Mouse (Mus musculus): Measurements from ENCODE around the gene Gm20388. TPM values are rescaled to one million over a fixed set of nuclear protein-coding genes. Genes with fewer than 3 reads are reported as not detected.

The Gm20388 gene
- polyA plus RNA-seq, 1 experiment from 2014 or later: 1.7 TPM

DNA sequence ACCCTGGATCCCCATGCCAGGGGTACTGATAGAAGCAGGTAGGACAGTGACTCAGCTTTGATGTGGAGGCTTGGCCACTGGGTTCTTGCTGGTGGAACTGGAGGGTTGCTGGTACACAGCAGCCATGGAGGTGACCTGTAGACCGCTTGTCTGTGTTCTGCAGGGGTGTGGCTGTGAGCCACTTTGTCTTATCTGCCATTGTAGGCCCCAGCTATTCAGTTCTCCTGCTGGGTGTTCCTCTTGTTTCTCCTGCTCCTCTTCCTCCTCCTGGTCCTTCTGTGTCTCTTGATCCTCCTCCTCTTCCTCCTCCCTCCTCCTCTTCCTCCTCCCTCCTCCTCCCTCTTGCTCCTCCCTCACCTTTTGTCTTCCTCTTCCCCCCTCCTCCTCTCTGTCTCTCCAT lies 614.5 kb downstream of the Gm20388 start:
- Histone ChIP-seq H3K27me3 (ENCODE audit: insufficient read depth, poor library complexity, severe bottlenecking) (peaks cover 73% of the 10 kb centered on the region), H3K27ac (0 out of 2 replicates have a peak overlapping the region, but pooled peaks have one; percentile 19), H3K4me3 (no peak overlapping the region), H3K9me3 (no peaks in the 10 kb centered on the region), H3K36me3 (no peaks in the 10 kb centered on the region), H3K4me1 (replicated peaks) (peaks cover 97% of the 10 kb centered on the region)
- DNase-seq (ENCODE audit: low spot score): no peak
- 82% methylated on average over 1 of the region's 1 CpGs for WGBS

DNA sequence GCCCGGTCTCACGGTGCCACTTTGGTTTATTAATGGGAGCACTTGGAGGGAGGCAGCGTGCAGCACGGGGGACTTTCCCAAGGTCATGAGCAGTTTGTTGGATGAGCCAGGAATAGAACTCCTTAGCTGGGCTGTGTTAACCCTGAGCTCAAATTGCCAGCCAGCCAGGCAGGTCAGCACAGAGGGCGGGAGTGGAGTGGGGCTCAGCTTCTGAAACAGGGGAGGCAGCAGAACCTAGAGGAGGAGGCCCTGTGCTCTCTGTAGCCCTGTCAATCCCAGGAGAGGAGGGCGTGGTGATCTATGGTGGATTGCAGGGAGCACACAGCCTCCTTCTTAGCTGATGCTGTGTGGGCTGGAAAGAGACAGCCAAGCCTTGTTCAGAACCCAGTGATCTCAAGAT lies 615.2 kb downstream of the Gm20388 start:
- no peak for DNase-seq (ENCODE audit: low spot score)
- H3K27me3 ChIP-seq (ENCODE audit: insufficient read depth, poor library complexity, severe bottlenecking): peaks cover 67% of the 10 kb centered on the region
- no peaks in the 10 kb centered on the region for H3K36me3 ChIP-seq
- H3K4me1 ChIP-seq (replicated peaks): peaks cover 96% of the 10 kb centered on the region
- no peaks in the 10 kb centered on the region for H3K9me3 ChIP-seq
- H3K4me3 ChIP-seq: no peak overlapping the region
- peak overlapping the region; percentile 19; the same call in 1 of the 2 replicates for H3K27ac ChIP-seq
- 63% methylated on average over 6 of the region's 6 CpGs for WGBS

DNA sequence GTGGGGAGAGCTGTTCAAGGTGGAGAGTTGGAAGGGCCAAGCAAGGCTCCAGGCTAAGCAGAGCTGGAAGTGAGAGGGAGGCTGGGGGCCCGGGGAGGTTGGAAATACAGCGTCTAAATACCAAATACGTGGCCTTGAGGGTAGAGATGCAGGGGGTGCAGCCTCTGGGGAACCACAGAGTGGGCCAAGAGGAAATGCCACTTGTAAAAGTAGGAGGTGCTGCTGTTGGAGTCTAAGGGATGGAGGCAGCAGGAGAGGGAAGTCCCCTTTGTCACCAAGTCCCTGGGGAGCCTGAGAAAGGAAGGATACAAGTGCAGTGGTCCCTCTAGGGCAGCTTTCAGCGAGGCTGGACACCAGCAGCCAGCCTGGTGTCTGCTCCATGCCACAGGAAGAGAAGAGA lies 615.9 kb downstream of the Gm20388 start:
- Histone ChIP-seq H3K4me1 (replicated peaks) (peaks cover 96% of the 10 kb centered on the region), H3K4me3 (0 out of 2 replicates have a peak overlapping the region, but pooled peaks have one; percentile 7), H3K27ac (peak overlapping the region; percentile 14), H3K9me3 (no peaks in the 10 kb centered on the region), H3K36me3 (no peaks in the 10 kb centered on the region), H3K27me3 (ENCODE audit: insufficient read depth, poor library complexity, severe bottlenecking) (peaks cover 70% of the 10 kb centered on the region)
- DNase-seq (ENCODE audit: low spot score): no peak
- 40% methylated on average over 4 of the region's 4 CpGs for WGBS

DNA sequence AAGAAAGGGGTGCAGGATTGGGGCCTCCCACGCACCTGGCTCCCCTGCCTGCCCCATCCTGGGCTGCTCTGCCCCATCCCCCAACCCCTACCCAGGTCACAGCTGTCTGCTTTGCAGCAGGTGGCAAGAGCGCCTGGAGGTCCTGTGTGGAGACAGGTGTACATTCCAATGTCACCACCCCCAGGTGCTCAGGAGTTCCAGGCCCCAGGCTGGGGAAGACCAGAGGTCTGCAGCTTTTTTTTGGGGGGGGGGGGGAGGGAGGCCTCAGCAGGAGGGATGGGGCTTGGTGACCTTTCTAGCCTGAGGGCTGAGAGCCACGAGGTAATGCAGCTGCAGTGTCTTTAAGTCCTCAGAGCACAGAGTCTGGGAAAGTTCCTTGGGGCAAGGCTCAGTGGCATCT lies 617.7 kb downstream of the Gm20388 start:
- Histone ChIP-seq H3K27me3 (ENCODE audit: insufficient read depth, poor library complexity, severe bottlenecking) (peaks cover 67% of the 10 kb centered on the region), H3K4me3 (no peak overlapping the region), H3K27ac (peak overlapping the region; percentile 14; the same call in 1 of the 2 replicates), H3K9me3 (no peaks in the 10 kb centered on the region), H3K36me3 (no peaks in the 10 kb centered on the region), H3K4me1 (replicated peaks) (peaks cover 97% of the 10 kb centered on the region)
- 17% methylated on average over 3 of the region's 3 CpGs for WGBS
- no peak for DNase-seq (ENCODE audit: low spot score)

DNA sequence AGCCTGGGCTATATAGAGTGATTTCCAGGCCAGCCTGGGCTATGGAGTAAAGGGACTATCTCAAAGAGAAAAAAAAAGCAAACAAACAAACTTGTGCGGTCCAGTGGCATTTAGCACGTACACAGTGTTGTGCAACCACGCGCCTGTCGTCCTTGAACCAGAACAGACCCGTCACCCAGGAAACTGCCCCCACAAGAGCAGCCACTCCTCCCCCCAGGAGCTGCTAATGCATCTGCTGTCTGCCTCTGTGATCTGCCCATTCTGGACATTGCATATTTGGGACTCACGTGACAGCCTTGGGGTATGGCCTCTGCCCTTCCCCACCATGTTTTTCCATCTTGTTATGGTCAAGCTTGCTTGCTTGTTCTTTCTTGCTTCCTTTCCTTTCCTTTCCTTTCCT lies 618.6 kb downstream of the Gm20388 start:
- H3K27me3 ChIP-seq (ENCODE audit: insufficient read depth, poor library complexity, severe bottlenecking): peaks cover 69% of the 10 kb centered on the region
- 40% methylated on average over 7 of the region's 7 CpGs for WGBS
- DNase-seq (ENCODE audit: low spot score): no peak
- H3K4me1 ChIP-seq (replicated peaks): peaks cover 97% of the 10 kb centered on the region
- H3K27ac ChIP-seq: peak overlapping the region; percentile 40; the same call in 1 of the 2 replicates
- H3K9me3 ChIP-seq: no peaks in the 10 kb centered on the region
- no peak overlapping the region for H3K4me3 ChIP-seq
- no peaks in the 10 kb centered on the region for H3K36me3 ChIP-seq

DNA sequence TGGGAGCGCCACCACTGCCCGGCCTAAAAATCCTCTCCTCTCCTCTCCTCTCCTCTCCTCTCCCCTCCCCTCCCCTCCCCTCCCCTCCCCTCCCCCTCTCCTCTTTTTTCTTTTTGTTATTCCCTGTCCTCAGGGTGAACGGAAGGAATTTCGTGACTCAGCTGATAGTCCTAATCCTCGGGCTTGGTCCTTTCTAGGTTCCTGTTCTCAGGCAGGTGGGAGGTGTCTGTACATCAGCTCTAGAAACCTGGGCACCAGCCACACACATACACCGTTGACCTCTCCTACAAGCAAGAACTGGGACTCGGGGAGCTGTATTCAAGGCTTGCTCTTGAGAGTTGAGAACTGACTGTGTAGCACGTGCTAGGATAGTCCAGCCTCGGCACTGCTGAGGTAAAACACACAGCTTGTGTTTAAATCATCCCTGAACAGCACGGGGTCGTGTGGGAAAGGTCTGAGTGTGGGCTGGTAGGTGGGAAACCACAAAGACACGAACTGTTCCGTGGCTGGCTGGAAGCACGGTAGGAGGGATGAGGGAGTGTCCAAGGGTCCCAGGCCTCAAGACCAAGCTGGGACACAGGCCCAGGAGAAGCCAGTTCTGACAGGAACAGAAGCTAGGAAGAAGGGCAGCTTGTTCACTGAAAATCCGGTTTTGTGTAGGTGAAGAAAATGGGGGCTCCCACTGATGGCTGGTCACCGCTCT lies 620.5 kb downstream of the Gm20388 start:
- Histone ChIP-seq H3K4me1 (replicated peaks) (peaks cover 98% of the 10 kb centered on the region), H3K36me3 (no peaks in the 10 kb centered on the region), H3K27me3 (ENCODE audit: insufficient read depth, poor library complexity, severe bottlenecking) (peaks cover 71% of the 10 kb centered on the region), H3K9me3 (no peaks in the 10 kb centered on the region), H3K27ac (peak overlapping the region; percentile 89), H3K4me3 (peak overlapping the region; percentile 43; the same call in 1 of the 2 replicates)
- DNase-seq (ENCODE audit: low spot score): no peak
- 59% methylated on average over 16 of the region's 16 CpGs for WGBS

DNA sequence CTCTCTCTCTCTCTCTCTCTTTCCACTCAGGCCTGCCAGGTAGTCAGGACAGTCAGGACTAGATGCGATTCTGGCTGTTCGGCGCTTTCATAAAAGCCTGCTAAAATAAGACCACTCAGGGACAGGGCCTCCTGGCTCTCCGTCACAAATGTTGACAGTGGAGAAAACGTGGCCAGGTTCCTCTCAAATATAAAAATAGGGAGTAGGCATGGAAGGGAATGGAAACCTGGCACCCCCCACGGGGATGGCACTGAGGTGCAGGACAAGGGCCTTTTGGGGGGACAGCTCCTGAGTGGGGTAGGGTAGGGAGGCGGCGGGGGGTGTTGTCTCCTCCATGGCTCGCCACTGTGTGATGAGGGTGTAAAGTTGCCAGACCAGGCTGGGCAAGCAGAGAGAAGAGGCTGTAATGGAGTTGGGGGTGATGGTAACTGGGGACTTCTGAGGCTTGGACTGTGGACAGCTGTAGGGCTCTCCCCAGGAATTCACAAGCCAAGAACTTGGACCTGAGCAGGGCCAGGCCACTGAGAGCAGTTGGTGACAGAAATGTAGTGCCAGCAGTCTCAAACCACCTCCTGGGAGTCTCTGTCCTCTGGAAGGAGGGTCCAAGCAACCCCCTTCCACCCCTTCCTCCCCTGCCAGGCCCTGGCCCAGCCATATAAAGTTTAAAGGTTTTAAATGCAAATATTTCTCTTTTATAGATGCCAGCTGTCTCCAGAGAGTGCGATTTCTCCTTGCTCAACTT lies 621.3 kb downstream of the Gm20388 start:
- Histone ChIP-seq H3K9me3 (no peaks in the 10 kb centered on the region), H3K4me1 (replicated peaks) (peaks cover 98% of the 10 kb centered on the region), H3K36me3 (no peaks in the 10 kb centered on the region), H3K27me3 (ENCODE audit: insufficient read depth, poor library complexity, severe bottlenecking) (peaks cover 71% of the 10 kb centered on the region), H3K4me3 (peak overlapping the region; percentile 43), H3K27ac (peak overlapping the region; percentile 89)
- 49% methylated on average over 10 of the region's 10 CpGs for WGBS
- DNase-seq (ENCODE audit: low spot score): no peak

DNA sequence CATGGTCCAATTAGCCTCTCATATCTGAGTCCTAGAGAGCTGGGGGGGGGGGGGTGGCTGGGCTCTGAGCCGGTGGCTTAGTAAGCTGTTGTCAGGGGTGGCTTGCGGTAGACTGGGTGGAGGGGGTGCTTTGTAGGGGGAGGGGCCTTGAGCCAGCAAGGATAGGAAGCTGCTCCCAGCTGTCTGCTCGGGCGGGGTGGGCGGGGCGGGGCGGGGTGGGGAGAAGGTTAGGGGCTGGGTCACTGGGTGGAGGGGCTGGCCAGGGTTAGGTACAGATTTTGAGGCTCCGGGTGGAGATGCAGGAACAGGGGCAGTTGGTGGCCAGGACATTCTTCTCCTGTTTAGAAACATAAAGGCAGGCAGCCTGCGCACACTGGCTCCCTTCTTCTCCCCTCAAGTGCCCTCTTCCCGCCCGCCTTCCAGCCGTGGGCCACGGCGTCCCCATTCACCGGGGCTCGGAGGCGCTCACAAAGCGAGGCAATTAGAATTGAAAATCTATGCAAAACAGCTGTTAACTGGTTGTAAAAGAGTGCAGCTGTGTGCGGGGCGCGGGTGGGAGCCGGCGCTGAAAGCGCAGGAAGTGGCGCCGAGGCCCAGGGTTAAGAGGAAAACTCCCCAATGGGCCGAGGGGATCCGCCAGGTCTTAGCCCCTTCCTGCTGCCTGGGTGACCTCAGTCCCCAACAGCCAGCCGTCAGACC lies 622.0 kb downstream of the Gm20388 start:
- peaks cover 98% of the 10 kb centered on the region for H3K4me1 ChIP-seq (replicated peaks)
- no peaks in the 10 kb centered on the region for H3K9me3 ChIP-seq
- peak; percentile 76 for DNase-seq (ENCODE audit: low spot score)
- H3K4me3 ChIP-seq: peak overlapping the region; percentile 43
- WGBS: 1% methylated on average over 29 of the region's 29 CpGs
- H3K27ac ChIP-seq: peak overlapping the region; percentile 89
- no peaks in the 10 kb centered on the region for H3K36me3 ChIP-seq
- H3K27me3 ChIP-seq (ENCODE audit: insufficient read depth, poor library complexity, severe bottlenecking): peaks cover 72% of the 10 kb centered on the region

DNA sequence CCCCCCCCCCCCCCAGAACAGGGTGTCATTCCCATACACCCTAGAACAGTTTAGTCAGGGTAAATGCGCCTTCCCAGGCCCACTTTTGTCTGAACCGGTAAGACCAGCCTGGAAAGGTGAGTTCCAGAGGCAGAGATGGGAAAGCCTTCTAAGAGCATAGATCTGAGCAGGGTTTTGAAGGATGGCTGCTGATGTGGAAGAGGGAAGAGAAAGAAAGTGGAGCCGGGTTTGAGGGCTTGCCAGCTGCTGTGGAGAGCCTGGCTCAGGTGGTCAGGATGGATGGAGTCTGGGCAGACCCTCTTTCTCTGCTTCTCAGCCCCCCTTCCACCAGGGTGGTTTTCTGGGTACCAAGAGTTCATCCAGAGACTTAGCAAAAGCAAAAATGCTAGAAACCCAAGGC lies 622.7 kb downstream of the Gm20388 start:
- H3K27ac ChIP-seq: peak overlapping the region; percentile 89
- H3K27me3 ChIP-seq (ENCODE audit: insufficient read depth, poor library complexity, severe bottlenecking): peaks cover 68% of the 10 kb centered on the region
- H3K36me3 ChIP-seq: no peaks in the 10 kb centered on the region
- no peak for DNase-seq (ENCODE audit: low spot score)
- WGBS: 14% methylated on average over 3 of the region's 3 CpGs
- H3K4me3 ChIP-seq: peak overlapping the region; percentile 43
- H3K9me3 ChIP-seq: no peaks in the 10 kb centered on the region
- H3K4me1 ChIP-seq (replicated peaks): peaks cover 98% of the 10 kb centered on the region

DNA sequence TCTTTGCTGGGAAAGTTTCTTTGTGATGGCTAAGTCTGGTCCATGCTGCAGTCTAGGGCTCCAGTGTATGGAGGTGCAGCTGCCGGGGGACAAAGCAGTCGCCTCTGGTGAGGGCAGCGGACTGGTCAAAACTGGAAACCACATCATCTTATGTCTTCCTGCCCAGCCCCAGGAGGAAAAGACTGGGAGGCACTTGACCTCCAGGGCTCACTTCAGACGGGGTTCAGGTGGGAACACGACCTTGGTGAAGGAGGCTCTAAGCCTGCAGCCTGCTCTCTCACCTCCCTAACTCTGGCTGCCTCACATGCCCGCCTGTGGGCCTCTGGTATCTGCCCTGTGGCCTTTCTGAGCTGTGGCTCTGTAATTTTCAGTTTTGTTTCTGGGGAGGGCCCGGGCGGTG lies 623.4 kb downstream of the Gm20388 start:
- H3K36me3 ChIP-seq: no peaks in the 10 kb centered on the region
- H3K4me1 ChIP-seq (replicated peaks): peaks cover 98% of the 10 kb centered on the region
- H3K9me3 ChIP-seq: no peaks in the 10 kb centered on the region
- peaks cover 67% of the 10 kb centered on the region for H3K27me3 ChIP-seq (ENCODE audit: insufficient read depth, poor library complexity, severe bottlenecking)
- WGBS: 20% methylated on average over 8 of the region's 8 CpGs
- peak overlapping the region; percentile 81 for H3K4me3 ChIP-seq
- H3K27ac ChIP-seq: peak overlapping the region; percentile 89
- no peak for DNase-seq (ENCODE audit: low spot score)

DNA sequence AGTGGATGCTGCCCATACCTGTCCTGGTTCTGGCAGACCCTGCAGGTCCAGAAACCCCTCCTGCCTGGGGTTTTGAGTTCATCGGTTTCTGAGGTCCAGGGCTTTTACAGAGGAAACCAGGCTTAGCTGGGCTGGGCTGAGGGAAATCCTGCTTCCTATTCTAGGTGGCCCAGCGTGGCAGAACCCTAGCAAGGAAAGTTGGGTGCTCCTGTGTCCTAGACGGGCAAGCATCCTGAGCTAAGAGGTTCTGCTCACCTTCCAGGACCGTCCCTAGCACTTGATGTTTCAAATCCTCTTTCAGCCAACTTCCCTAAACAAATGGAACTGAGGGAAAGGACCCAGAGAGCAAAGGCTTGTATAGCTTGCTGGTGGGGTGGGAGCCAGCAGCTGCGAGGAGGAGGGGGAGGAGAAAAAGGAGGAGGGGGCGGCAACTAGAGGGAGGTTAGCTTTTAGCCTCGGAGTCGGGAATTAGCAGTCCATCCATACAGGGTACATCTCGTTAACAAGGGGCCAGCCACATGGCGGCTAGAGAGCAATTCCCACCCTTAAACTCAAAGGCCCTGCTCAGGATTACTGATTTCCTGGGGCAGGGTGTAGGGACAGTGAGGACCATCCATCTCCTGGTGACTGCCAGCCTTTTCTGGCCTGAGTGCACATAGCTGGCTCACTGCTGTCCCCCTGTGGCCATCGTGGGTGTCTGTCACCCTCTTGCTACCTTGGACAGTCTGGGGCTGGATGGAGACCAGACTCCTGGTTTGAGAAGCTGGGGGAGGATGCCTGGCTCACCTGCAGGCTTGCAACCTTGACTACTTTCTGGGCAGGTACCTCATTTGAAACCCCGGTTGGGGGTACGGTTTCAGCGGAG lies 624.1 kb downstream of the Gm20388 start:
- DNase-seq (ENCODE audit: low spot score): peak; percentile 90
- Histone ChIP-seq H3K4me3 (peak overlapping the region; percentile 81), H3K36me3 (no peaks in the 10 kb centered on the region), H3K9me3 (no peaks in the 10 kb centered on the region), H3K4me1 (replicated peaks) (peaks cover 98% of the 10 kb centered on the region), H3K27me3 (ENCODE audit: insufficient read depth, poor library complexity, severe bottlenecking) (peaks cover 73% of the 10 kb centered on the region), H3K27ac (peak overlapping the region; percentile 89)
- WGBS: 9% methylated on average over 14 of the region's 14 CpGs

All from hindbrain, embryonic 10.5 days (tissue).